Mouse (Mus musculus) forebrain, embryonic 10.5 days (tissue): ENCODE data around the gene Khdc3. TPM values are rescaled to one million over a fixed set of nuclear protein-coding genes. Genes with fewer than 3 reads are reported as not detected.

Source experiments
- DNase-seq: peaks from one replicate; pipeline ENCODE4 v3.0.0-alpha.2; 2017; ENCODE audit warnings: low spot score; ENCODE audit errors: extremely low spot score
- H3K27ac ChIP-seq: fragments of 300-500 bp; sonication (generic); 2 replicates; pipeline ENCODE4 v1.5.1; 2016; ENCODE audit warnings: mild to moderate bottlenecking
- H3K27me3 ChIP-seq: fragments of 300-500 bp; sonication (generic); 2 replicates; pipeline ENCODE4 v1.6.1; 2016; ENCODE audit warnings: mild to moderate bottlenecking; ENCODE audit not compliant: poor library complexity, severe bottlenecking
- H3K36me3 ChIP-seq: fragments of 300-500 bp; sonication (generic); replicated peaks from 2 replicates; pipeline ENCODE4 v1.6.1; 2016; ENCODE audit warnings: mild to moderate bottlenecking, moderate library complexity
- H3K4me1 ChIP-seq: fragments of 300-500 bp; sonication (generic); 2 replicates; pipeline ENCODE4 v1.6.1; 2016
- H3K4me3 ChIP-seq: fragments of 300-500 bp; sonication (generic); 2 replicates; pipeline ENCODE4 v1.5.1; 2016; ENCODE audit warnings: mild to moderate bottlenecking, moderate library complexity
- H3K9me3 ChIP-seq: fragments of 300-500 bp; sonication (generic); 2 replicates; pipeline ENCODE4 v1.6.1; 2016; ENCODE audit warnings: mild to moderate bottlenecking, moderate library complexity
- WGBS: fragments of 180-500 bp; shearing (Covaris S2); methylation state at CpG from one replicate; pipeline ENCODE4 v1.1.7; 2016; 5-methylcytosine and 5-hydroxymethylcytosine counted together
- polyA plus RNA-seq: library from polyadenylated mRNA; unstranded; fragments of >200 nt; fragmentation: Nextera tagmentation; extraction: Ambion mirVana; gene quantifications from 2 replicates; pipeline ENCODE4 v1.2.1, GENCODE M21; 2016

Gene Khdc3
- polyA plus RNA-seq, 1 experiment from 2014 or later = not detected

- Histone ChIP-seq H3K4me3 (no peak overlapping the region), H3K27ac (no peak overlapping the region), H3K27me3 (no peaks in the 10 kb centered on the region), H3K9me3 (no peaks in the 10 kb centered on the region), H3K36me3 (no peaks in the 10 kb centered on the region), H3K4me1 (0 out of 2 replicates have a peak, but pooled peaks cover 3% of the 10 kb centered on the region)
- no peak for DNase-seq
- 86% methylated on average over 8 of the region's 8 CpGs for WGBS
Measured at GRCm38 (mm10) chr9:73082291-73083000, 19.2 kb upstream of the Khdc3 start.

- WGBS = 81% methylated on average over 6 of the region's 6 CpGs
- Histone ChIP-seq H3K4me1 (0 out of 2 replicates have a peak, but pooled peaks cover 3% of the 10 kb centered on the region), H3K27ac (no peak overlapping the region), H3K36me3 (no peaks in the 10 kb centered on the region), H3K9me3 (no peaks in the 10 kb centered on the region), H3K27me3 (no peaks in the 10 kb centered on the region), H3K4me3 (no peak overlapping the region)
- DNase-seq = no peak
Measured at GRCm38 (mm10) chr9:73083956-73084355, 17.7 kb upstream of the Khdc3 start.

- no peak for DNase-seq
- no peaks in the 10 kb centered on the region for H3K27me3 ChIP-seq
- H3K4me3 ChIP-seq = no peak overlapping the region
- no peaks in the 10 kb centered on the region for H3K4me1 ChIP-seq
- no peaks in the 10 kb centered on the region for H3K36me3 ChIP-seq
- WGBS = 87% methylated on average over 6 of the region's 6 CpGs
- H3K9me3 ChIP-seq = no peaks in the 10 kb centered on the region
- no peak overlapping the region for H3K27ac ChIP-seq
Measured at GRCm38 (mm10) chr9:73085845-73086244, 15.8 kb upstream of the Khdc3 start.

GRCm38 (mm10) chr9:73087121-73087520 lies 14.5 kb upstream of the Khdc3 start:
- H3K4me3 ChIP-seq = no peak overlapping the region
- 77% methylated on average over 8 of the region's 8 CpGs for WGBS
- no peaks in the 10 kb centered on the region for H3K27me3 ChIP-seq
- no peak overlapping the region for H3K27ac ChIP-seq
- DNase-seq = no peak
- no peaks in the 10 kb centered on the region for H3K4me1 ChIP-seq
- H3K9me3 ChIP-seq = no peaks in the 10 kb centered on the region
- no peaks in the 10 kb centered on the region for H3K36me3 ChIP-seq

- no peak overlapping the region for H3K4me3 ChIP-seq
- H3K4me1 ChIP-seq = no peaks in the 10 kb centered on the region
- H3K36me3 ChIP-seq = no peaks in the 10 kb centered on the region
- no peaks in the 10 kb centered on the region for H3K9me3 ChIP-seq
- no peak for DNase-seq
- no peak overlapping the region for H3K27ac ChIP-seq
- H3K27me3 ChIP-seq = no peaks in the 10 kb centered on the region
- WGBS = 81% methylated on average over 5 of the region's 5 CpGs
Measured at GRCm38 (mm10) chr9:73087581-73087980, 14.1 kb upstream of the Khdc3 start.

- no peak overlapping the region for H3K4me3 ChIP-seq
- 84% methylated on average over 16 of the region's 16 CpGs for WGBS
Measured at GRCm38 (mm10) chr9:73089222-73089920, 12.3 kb upstream of the Khdc3 start.

GRCm38 (mm10) chr9:73090121-73090520 lies 11.5 kb upstream of the Khdc3 start:
- Histone ChIP-seq H3K36me3 (no peaks in the 10 kb centered on the region), H3K9me3 (no peaks in the 10 kb centered on the region), H3K27me3 (no peaks in the 10 kb centered on the region), H3K4me1 (peaks cover 6% of the 10 kb centered on the region; the same call in 1 of the 2 replicates), H3K27ac (no peak overlapping the region), H3K4me3 (no peak overlapping the region)
- no peak for DNase-seq
- WGBS = 84% methylated on average over 10 of the region's 10 CpGs

More at GRCm38 (mm10) chr9:73089222-73089920, 12.3 kb upstream of the Khdc3 start:
- DNase-seq = no peak
- H3K4me1 ChIP-seq = peaks cover under 1% of the 10 kb centered on the region; the same call in 1 of the 2 replicates
- H3K27me3 ChIP-seq = no peaks in the 10 kb centered on the region
- H3K27ac ChIP-seq = no peak overlapping the region
- no peaks in the 10 kb centered on the region for H3K36me3 ChIP-seq
- no peaks in the 10 kb centered on the region for H3K9me3 ChIP-seq

GRCm38 (mm10) chr9:73091747-73092146 lies 9.9 kb upstream of the Khdc3 start:
- no peak overlapping the region for H3K4me3 ChIP-seq

GRCm38 (mm10) chr9:73094580-73094979 lies 7.1 kb upstream of the Khdc3 start:
- Histone ChIP-seq H3K4me3 (no peak overlapping the region), H3K27me3 (no peaks in the 10 kb centered on the region), H3K4me1 (peaks cover 6% of the 10 kb centered on the region; the same call in 1 of the 2 replicates), H3K27ac (no peak overlapping the region), H3K36me3 (no peaks in the 10 kb centered on the region), H3K9me3 (no peaks in the 10 kb centered on the region)
- WGBS = 64% methylated on average over 17 of the region's 17 CpGs
- no peak for DNase-seq

More at GRCm38 (mm10) chr9:73091747-73092146, 9.9 kb upstream of the Khdc3 start:
- Histone ChIP-seq H3K27me3 (no peaks in the 10 kb centered on the region), H3K27ac (no peak overlapping the region), H3K4me1 (peaks cover 6% of the 10 kb centered on the region; the same call in 1 of the 2 replicates), H3K9me3 (no peaks in the 10 kb centered on the region), H3K36me3 (no peaks in the 10 kb centered on the region)
- DNase-seq = no peak
- 0% methylated on average over 1 of the region's 1 CpGs for WGBS

GRCm38 (mm10) chr9:73097898-73098297 lies 3.7 kb upstream of the Khdc3 start:
- WGBS = 85% methylated on average over 2 of the region's 2 CpGs
- Histone ChIP-seq H3K36me3 (no peaks in the 10 kb centered on the region), H3K27ac (no peak overlapping the region), H3K9me3 (no peaks in the 10 kb centered on the region), H3K4me3 (no peak overlapping the region), H3K27me3 (peaks cover 15% of the 10 kb centered on the region), H3K4me1 (peaks cover 6% of the 10 kb centered on the region; the same call in 1 of the 2 replicates)
- no peak for DNase-seq

GRCm38 (mm10) chr9:73102181-73102580 lies 545 bp downstream of the Khdc3 start, which contains the start of gene Gm20509:
Gm20509 (plus strand) TSS chr9:73102470.
- Histone ChIP-seq H3K27ac (peak within 1 kb of the TSS; percentile 80), H3K9me3 (no peaks in the 10 kb centered on the region), H3K4me1 (peaks cover 10% of the 10 kb centered on the region), H3K36me3 (no peaks in the 10 kb centered on the region), H3K4me3 (peak within 1 kb of the TSS; percentile 60), H3K27me3 (peaks cover 56% of the 10 kb centered on the region)
- DNase-seq = no peak
- 93% methylated on average over 4 of the region's 4 CpGs for WGBS

- Histone ChIP-seq H3K27me3 (peaks cover 56% of the 10 kb centered on the region), H3K4me1 (peaks cover 10% of the 10 kb centered on the region), H3K4me3 (peak overlapping the region; percentile 60), H3K27ac (peak overlapping the region; percentile 80), H3K9me3 (no peaks in the 10 kb centered on the region), H3K36me3 (no peaks in the 10 kb centered on the region)
- 7% methylated on average over 60 of the region's 60 CpGs for WGBS
- DNase-seq = peak; percentile 58
Measured at GRCm38 (mm10) chr9:73103159-73103879, 1.7 kb downstream of the Khdc3 start.
